Mouse (Mus musculus) bone marrow, adult 2 months (tissue): ENCODE data around the gene Mrpl14.

Experiments
- CTCF ChIP-seq: fragments of 200-500 bp; IDR thresholded peaks from 2 replicates; pipeline ENCODE4 v1.5.1; 2011; ENCODE audit warnings: low read length, control low read depth; ENCODE audit not compliant: control insufficient read depth, insufficient read depth
- POLR2A ChIP-seq: fragments of 200-500 bp; IDR thresholded peaks from 2 replicates; pipeline ENCODE4 v1.6.1; 2011; ENCODE audit warnings: low read depth, mild to moderate bottlenecking, control low read depth, low read length, borderline replicate concordance; ENCODE audit not compliant: control insufficient read depth

DNA sequence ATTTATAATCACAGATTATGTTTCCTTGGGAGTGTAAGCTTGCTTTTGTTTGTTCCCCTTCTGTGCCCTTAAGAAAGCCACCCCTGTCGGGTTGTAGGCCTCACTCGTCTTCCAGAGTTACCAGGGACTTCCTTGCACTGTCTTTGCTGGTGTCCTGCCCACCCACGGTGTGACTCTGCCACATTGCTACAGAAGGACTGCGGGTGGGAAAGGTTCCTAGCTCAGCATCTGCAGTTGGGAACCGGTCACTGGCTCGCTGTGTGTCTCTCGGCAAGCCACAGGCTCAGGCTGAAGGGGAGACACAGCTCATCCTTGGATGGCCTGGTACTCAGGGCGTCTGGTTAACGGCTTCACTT lies 15.1 kb downstream of the Mrpl14 start:
- TF ChIP-seq POLR2A (no peak), CTCF (no peak)
